Mouse (Mus musculus) retina, postnatal 7 days (tissue): ENCODE data around the gene Sez6.

Source experiments
- DNase-seq: peaks from one replicate; pipeline ENCODE4 v3.0.0-alpha.2; 2012; ENCODE audit warnings: low read depth, low spot score

The Sez6 gene

DNA sequence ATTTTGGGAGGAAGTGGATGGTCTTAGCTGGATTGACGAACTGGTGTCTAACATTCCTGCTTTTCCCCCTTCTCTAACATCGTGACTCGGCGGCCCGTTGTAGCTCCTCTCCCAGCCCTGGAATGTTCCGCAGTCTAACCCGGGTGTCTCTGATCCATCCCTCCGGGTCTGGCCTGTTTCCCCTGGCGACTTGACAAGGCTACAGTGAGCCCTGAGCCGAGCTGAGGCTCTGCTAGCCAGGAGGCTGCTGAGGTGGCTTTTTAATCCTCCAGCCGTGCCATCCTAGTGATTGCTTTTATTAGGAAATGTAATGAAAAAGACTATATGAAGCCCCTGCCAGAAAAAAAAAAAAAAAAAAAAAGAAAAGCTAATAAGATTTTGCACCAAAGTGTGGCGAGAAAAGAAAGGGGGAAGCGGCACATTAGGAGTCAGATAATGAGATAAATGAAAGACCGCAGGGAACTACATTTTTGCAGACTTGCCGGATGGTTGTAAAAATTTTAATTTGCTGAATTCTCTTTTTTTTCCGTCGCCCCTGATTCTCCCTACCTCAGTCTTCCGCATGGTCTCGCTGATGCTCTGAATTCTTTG is 24.4 kb upstream of the Sez6 start:
- DNase-seq = no peak

DNA sequence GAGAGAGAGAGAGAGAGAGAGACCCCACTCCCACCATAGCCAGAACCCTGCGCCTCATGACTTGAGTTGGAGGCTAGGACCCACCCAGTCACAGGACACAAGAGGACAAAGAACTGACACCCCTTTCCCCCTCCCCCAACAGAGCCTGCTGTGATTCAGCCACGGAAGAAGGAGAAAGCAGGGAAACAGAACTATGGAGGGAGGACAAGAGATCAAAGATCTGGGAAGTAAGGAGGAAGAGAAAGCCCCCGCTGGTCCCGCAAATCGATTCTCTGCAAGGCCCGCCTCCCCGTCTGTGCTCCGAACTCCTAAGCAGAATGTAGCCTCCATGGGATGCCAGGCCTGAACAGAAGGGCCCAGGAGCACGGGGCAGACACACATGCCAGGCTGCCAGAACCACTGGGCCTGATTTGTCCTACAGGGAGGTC is 23.8 kb upstream of the Sez6 start:
- DNase-seq = no peak

DNA sequence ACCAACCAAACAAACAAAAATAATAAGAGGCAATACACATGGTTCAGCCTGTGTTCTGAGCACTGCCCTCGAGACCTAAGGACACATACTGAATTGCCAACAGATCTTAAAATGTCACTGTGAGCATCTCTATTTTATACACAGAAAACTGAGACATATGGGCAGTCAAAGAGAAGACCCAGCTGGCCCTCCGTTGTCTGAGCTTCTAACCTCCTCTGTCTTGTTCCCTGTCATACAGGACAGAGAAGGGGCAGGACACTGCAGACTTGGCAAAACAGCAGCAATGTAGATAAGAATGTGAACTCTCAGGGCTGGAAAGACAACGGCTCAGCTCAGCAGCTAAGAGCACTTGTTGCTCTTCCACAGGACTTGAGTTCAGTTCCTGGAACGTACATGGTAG is 22.1 kb upstream of the Sez6 start:
- DNase-seq = no peak

DNA sequence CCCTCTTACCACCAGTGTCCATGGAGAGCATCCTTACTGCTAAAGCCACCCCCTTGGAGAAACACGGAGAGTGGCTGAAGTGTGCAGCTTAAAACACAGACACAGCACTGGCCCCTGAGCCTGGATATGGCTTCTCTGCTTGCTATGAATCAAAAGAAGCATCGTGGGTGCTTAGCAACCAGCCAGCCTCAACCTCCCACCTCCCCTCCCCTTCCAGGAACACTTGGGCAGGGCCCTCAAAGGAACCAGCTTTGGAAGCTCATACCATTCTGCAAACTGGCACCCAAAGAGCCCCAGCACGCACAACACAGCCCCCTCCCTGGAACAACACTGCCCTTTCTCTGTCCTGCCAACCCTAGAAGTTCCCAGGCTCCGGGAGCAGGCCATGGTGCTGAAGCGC is 21.2 kb upstream of the Sez6 start:
- DNase-seq = no peak

DNA sequence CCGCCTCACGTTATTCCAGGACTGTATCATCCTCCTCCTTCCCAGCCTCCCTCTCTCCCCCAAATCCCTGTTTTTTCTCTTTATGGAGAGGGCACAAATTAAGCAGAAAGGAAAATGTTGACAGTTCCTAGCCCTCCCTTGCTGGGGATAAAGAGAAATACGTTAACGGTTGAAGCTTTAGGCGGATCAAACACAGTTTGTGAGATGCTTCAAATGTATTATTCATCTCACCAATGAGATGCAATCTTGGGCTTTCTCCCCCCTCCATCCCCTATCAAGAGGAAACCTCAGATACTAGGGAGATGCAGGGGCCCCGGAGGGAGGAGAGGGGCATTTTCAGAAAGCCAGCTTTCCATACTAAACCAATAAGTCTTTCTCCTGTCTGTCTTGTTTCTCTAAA is 20.8 kb upstream of the Sez6 start:
- DNase-seq = no peak

DNA sequence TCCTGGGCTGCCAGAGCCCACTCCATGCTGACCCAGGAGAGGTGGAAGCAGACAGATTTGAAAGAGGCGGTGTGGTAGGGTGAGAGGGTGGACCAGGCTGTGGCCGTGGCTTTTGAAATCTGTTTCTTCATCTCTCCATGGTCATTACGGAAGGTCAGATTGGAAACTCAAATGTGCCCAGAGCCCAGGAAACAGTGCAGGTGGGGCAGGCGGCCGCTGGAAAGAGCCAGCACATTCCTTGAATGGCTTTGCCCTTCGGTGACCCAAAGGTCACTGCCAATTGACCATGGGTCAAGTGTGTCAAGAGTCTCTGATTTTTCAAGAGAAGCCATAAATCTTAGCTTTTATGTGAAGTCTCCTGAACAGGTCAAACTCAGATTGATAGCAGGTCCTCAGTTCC is 17.1 kb upstream of the Sez6 start:
- no peak for DNase-seq

DNA sequence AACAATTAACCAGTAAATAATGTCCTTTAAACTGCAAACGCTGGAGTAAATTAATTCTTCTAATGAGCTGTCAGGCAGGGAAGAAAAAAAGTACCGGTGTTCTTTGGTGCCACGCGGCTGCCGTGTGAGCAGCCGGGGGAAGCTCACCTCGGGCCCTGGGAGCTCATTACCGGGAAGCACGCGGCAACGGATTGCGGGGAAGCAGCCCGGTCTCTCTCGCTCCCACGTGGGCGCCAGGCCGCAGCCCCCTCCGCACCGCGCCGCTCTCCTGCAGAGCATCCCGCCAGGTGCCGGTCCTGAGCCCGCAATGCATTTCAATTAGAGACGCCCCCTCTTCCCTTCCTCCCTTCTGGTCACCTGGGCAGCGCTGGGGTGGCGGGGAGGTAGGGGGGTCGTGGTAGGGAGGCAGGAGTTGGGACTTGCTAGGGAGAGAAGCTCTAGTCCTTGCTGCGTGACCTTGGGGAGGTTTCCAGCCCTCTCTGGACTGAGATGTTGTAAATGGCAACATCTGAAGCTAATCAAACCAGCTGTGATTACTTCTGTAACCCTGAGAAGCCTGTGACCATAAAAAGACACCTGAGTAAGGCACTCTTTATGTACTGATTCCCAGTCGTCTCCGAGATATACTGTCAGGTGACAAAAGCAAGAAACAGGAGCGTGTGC is 15.9 kb upstream of the Sez6 start:
- no peak for DNase-seq

DNA sequence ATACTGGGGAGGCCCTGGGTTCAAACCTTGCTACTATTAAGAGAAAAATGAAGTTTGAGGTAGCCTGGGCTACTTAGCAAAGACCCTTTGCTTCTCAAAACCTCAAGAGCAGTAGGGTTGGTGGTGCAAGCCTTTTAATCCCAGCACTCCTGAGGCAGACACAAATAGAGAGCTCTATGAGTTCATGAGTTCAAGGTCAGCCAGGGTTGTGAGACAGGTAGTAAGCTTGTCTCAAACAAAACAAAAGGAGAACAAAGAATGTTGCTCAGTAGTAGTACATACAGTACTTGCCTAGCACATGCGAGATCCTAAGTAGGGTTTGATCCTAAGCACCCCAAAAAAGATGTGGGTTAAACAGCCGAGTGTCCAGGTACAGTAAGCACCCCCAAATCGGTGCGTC is 13.9 kb upstream of the Sez6 start:
- DNase-seq = no peak

DNA sequence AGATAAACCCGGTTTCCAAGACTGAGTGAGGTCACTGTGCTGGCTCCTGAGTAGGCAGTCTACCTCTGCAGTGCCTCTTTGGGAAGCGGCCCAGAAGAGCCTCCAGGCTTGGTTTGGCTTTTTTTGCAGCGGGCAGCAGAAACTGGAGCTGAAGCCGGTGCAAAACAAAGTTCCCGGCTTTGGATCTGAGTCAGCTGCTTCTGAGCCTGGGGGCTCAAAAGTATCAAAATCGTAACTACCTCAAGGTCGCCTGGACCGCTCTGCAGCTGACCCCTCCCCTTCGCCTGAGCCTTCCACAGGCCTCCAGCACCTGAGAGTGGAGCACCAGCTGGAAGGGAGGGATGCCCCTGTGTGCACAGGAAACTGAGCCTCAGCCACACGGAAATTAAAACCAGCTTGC is 13.4 kb upstream of the Sez6 start:
- no peak for DNase-seq

DNA sequence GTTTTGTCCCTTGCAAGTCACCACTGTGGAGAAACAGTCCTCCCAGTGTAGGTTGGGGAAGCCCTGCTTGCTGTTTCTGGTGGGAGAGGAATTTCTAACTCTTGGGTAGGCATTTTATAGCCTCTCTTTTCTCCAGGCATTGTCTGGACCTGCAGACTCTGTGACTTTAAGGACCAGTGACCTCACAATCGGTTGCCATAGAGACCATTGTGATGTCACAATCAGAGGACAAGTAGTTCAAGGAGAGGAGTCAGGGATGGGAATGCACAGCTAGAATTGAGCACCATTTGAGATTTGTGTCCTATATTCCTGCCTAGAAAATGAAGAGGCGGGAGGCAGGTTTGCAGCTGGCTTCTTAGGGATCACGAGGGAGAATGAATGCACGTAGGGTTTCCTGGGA is 7.3 kb upstream of the Sez6 start:
- DNase-seq = no peak

DNA sequence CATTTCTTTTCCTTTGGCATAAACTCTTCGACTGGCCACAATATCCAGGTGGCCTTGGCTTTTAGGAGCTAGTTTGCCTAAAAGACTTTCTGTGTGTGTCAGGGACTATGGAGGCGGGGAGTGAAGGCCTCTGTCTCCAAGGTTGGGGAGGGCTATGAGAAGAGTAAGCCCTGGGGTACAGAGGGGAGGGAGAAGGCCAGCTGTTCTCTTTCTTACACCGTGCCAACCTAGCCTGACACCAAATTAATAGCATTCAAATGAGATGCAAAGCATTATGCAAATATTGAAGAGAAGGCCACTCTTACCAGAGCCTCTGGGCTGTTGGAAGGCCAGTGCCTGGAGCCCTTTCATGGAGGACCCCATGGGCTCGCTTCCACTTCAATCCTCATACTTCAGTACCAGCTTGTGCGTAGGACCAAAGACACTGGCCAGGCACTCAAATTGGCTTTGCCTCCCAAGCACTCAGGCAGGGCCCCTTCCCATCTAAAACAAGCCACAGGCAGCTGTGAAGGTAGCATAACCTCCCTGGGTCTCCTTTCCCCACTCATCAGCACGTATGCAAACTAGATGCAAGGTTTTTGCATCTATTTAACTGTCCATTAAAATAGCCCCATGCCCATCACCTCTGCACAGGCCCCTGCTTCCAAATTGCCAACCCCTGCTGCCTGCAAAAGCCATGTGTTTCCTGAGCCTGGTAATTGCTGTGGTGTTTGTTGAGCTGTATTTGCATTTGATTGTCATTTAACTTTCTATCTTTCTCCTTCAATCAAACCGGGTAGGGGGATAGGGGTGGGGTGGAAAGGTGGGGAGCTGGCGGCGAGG is 4.6 kb upstream of the Sez6 start:
- DNase-seq = no peak

DNA sequence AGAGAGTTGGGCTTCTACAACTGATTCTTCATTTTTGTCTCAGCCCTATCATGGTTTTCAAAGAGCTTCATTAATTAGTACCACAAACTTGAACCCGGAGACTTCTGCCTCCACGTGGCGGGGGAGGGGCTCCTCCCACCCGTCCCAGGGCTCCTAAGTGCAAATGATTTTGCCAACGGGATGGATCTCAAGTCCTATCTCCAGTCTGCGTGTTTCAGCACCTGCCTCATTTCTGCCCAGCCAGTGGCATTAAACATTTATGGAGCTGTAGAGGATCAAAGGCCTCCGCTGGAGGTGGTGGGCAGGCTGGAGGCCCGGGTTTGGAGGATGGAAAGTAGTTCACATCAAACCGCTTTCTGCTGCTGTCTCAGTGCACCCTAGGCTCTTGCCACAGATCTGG is 3.9 kb upstream of the Sez6 start:
- no peak for DNase-seq

DNA sequence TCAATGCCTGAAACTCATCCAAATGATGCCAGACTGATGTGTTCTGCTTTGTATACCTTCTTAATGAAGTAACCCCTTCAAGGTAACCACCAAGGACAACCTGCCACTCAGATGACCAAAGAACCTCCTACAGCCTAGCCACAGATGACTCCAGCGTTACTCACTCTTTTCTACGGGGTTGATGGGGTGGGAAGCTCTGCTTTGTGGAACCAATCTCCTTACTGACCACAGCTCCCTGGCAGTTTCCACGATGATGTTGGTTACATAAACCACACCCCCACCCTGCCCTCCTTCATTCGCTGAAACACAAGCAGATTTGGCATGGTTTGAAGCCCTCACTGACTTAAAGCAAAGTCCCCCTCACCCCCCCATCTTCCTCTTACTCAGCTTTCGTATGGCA is 2.8 kb upstream of the Sez6 start:
- no peak for DNase-seq

DNA sequence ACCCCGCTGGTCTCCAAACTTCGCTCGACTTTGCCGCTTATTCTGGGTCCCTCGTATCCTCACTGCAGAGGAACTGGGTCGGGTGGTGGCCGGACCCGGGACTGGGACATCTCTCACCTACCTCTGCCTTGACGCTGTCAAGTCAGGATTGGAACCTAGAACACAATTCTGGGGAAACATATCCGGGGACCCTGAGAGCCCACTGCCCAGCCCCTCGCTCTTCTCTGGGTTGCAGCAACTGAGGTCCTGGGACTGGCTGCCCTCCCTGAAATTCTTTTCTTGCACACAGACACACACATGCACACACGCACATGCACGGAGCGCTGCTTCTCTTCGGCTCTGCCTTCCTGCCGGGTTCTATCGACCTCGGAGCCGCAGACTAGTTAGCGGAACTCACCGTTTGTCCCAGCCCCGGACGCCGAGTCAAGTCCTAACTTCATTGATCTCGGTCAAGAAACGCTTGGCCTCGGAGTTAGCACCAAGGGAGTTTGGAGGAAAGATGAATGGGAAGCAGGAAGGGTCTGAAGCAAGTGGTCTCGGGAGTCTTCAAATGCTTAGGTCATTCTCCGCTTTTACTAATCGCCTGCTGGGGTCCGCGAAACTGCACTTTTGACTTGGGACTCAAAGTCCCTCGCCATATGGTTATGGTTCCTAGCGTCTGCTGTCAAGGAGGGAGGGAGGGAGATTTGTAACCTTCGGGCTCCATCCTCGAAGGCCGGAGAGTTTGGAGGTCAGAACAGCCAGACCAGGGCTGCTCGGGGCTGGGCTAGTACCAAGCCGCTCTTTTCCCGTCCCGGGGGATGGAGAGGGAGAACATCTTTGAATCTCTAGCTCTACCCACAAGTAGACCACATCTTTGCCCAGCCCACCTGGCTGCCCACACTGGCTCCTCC is 1.2 kb downstream of the Sez6 start:
- no peak for DNase-seq

DNA sequence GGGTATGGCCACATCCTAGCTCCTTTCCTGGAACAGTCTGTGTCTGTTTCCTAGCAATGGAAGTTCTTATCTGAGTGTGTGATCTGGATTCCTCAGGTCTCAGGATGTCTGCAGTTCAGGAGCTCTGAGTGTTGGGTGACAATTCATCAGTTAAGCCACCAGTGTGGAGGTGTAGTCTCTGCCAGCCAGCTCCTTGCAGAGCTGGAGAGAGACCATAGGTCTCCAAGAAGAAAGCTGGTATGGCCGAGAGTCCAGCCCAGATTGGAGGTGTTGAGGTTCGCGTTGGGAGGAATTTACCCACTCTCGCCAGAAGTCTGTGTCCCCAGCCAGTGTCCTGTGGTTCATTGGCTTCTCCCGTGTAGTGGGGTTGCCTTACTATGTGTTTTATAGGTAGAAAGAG is 2.0 kb downstream of the Sez6 start:
- no peak for DNase-seq

DNA sequence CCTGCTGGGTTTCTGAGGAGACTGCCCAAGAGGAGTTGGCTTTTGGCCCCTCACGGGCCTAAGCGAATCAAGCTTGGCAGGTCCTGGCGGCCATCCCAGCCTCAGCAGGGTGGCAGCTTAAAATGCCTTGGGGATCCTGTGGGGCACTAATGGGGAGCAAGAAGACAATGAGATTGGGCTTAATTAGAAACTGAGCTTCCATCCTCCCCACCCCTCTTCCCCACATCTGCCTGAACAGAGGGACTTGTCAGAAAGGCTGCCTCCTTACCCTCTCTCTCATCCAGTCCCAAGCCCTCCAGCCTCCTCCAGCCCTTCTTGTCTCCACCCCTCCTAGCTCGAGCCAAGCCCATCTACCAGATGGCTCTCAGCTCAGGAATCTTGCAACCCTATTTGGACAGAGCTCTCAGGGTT is 3.5 kb downstream of the Sez6 start:
- no peak for DNase-seq

DNA sequence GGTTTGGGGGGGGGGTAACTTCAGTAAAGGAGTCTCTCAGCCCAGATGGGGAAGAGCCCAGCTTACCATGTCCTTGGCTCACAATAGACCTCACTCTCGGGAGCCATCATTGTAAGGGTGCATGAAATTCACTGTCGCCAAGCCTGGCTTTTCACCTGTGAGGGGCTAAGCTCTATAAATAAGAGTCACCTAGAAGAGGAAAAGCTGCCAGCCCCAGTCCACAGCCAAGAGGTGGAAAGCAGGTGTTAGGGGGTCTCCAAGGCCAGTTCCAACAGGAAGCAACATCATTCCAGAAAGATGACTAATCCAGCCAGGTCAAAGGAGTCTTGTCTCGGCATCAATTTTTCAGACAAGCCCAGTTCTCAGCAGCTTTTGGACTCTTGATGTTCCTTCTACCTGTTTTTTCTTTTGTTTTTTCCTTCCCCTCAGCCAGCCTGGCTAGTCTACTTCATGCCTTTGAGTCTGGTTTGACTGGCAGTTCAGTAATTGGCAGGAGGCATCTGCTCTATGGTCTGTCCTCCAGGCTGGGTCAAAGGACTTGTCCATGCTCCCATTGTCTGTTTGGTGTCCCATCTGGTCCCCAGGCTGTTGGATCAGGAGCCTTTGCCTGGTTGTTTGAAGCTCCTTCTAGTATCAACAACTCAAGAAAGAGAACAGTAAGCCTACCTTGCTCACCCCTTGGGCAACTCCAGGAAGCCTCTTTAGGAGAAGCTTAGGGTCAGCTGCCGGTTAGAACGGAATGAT is 4.1 kb downstream of the Sez6 start:
- no peak for DNase-seq

DNA sequence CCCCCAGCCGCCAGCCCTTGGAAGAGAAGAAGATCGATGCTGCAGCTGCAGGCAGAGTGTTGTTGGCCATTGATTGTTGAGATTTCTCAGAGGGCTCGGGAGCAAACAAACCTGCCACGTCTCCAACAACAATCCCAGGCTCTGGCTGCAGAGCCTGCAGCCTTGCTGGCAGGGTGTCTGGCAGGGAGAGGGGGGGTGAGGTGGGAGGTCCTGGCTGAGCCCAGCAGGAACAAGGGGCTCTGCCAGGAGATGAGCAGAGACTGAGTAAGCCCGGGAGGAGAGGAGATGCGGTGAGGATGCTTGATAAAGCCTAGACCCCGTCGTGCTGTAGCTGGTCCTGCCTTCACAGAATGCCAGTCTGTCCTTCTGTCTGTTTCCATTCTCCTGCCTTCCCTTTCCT is 6.2 kb downstream of the Sez6 start:
- DNase-seq = no peak

DNA sequence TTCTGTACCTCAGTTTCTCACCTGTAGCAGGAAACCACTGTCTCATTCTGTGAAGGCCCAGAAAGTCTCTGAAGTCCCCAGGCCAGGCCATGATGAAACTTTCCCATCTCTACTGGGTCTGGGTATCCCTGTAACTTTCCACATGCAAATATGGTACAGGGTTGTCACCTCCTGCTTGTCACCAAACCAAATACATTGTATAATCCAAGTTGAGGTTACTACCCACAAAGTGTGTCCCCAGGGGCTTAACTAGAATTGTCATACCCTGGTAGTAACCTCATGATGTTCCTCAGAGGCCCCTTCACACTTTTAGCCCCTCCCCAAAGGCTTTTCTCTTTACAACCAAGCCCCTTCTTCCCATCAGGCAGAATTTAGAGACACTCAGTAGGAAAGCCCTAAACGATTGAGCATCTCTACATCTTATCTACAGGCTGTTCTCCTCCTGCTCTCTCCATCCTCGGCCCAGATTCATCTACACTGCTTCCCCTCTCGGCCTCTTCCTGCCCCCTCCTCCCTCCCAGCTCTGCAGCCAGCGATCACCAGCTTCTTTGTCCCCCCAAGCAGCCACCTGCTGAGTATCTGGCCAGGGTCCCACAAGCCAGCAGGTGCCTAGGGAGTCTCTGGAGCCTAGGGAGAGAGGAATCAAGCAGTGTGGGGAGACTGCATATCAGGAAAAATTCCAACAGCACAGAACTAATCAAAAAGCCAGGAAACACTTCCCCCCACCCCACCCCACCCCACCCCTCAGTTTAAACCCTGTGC is 7.2 kb downstream of the Sez6 start:
- no peak for DNase-seq

DNA sequence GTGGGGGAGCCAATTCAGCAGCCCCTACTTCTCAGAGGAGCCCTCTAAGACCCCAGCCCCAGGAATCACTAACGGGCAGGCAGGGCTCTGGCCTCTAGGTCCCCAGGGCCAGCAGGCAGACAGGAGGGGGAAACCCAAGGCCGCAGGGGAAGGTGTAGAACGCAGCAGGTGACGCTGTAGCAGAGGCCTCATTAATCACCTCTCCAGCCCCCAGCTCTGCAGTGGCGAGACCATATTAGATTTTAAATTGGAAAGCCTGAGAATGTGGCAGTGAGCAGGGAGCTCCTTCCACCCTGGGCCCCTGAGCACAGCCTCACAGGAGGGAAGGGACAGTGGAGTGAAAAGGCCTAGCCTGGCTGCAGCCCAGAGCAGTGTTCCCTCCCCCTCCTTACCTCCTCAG is 11.6 kb downstream of the Sez6 start:
- no peak for DNase-seq

DNA sequence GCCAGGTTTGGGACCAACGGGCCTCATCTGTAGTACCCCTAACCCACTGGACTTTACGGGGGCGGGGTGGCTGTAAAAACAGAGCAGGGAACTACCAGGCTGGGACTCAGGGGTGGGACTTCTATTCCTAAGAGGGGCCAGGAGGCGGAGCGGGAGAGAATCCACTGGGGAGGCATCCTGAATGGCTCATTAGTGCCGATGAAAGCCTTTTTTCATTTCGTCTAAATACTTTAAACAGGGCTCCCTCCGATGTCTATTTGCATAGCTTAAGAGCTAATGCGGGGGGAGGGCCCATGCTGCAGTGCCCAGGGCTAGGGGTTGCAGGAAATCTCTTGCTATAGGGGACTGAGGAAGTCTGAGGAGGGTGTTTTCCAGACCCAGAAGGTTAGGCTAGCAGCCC is 17.3 kb downstream of the Sez6 start:
- no peak for DNase-seq
